Mouse (Mus musculus) limb, embryonic 13.5 days (tissue): ENCODE measurements around the gene Ntn3. TPM values are rescaled to one million over a fixed set of nuclear protein-coding genes. Genes with fewer than 3 reads are reported as not detected.

Experiments used
- ATAC-seq: fragments of 200-750 bp; cut with Nextera tagmentation; 2 replicates; pipeline ENCODE4 v1.8.0; 2017; ENCODE audit warnings: low read depth, moderate number of reproducible peaks, moderate TSS enrichment; ENCODE audit not compliant: low FRiP score
- H3K27ac ChIP-seq: fragments of 300-500 bp; sonication (generic); 2 replicates; pipeline ENCODE4 v1.5.1; 2015; ENCODE audit warnings: inconsistent platforms, mild to moderate bottlenecking, moderate library complexity
- H3K27me3 ChIP-seq: fragments of 300-500 bp; sonication (generic); 2 replicates; pipeline ENCODE4 v1.6.1; 2015; ENCODE audit warnings: mild to moderate bottlenecking, inconsistent platforms
- H3K36me3 ChIP-seq: fragments of 300-500 bp; sonication (generic); 2 replicates; pipeline ENCODE4 v1.6.1; 2015; ENCODE audit warnings: inconsistent platforms, mild to moderate bottlenecking, moderate library complexity
- H3K4me1 ChIP-seq: fragments of 300-500 bp; sonication (generic); 2 replicates; pipeline ENCODE4 v1.6.1; 2015; ENCODE audit warnings: inconsistent platforms
- H3K4me2 ChIP-seq: fragments of 300-500 bp; sonication (generic); replicated peaks from 2 replicates; pipeline ENCODE4 v1.6.1; 2015; ENCODE audit warnings: inconsistent platforms, mild to moderate bottlenecking, moderate library complexity
- H3K4me3 ChIP-seq: fragments of 300-500 bp; sonication (generic); 2 replicates; pipeline ENCODE4 v1.5.1; 2015; ENCODE audit warnings: moderate library complexity, mild to moderate bottlenecking, inconsistent platforms
- H3K9ac ChIP-seq: fragments of 300-500 bp; sonication (generic); 2 replicates; pipeline ENCODE4 v1.6.1; 2015; ENCODE audit warnings: mild to moderate bottlenecking, inconsistent platforms
- H3K9me3 ChIP-seq: fragments of 300-500 bp; sonication (generic); 2 replicates; pipeline ENCODE4 v1.6.1; 2016; ENCODE audit warnings: inconsistent platforms
- WGBS: fragments of 180-500 bp; shearing (Covaris S2); methylation state at CpG from one replicate; pipeline ENCODE4 v1.1.7; 2015; 5-methylcytosine and 5-hydroxymethylcytosine counted together
- polyA plus RNA-seq: library from polyadenylated mRNA; unstranded; fragments of >200 nt; fragmentation: Nextera tagmentation; extraction: Ambion mirVana; gene quantifications from 2 replicates; pipeline ENCODE4 v1.2.1, GENCODE M21; 2015

Ntn3 gene
- 14.5 and 14.9 TPM in 2 replicates for polyA plus RNA-seq

- H3K27me3 ChIP-seq: no peaks in the 10 kb centered on the region
- peak within 1 kb of the TSS; percentile 98 for H3K4me2 ChIP-seq
- H3K27ac ChIP-seq: peak within 1 kb of the TSS; percentile 97
- peak within 1 kb of the TSS; percentile 88 for H3K9ac ChIP-seq
- H3K4me1 ChIP-seq: peaks cover 71% of the 10 kb centered on the region
- H3K9me3 ChIP-seq: no peaks in the 10 kb centered on the region
- 0 out of 2 replicates have a peak, but pooled peaks cover under 1% of the 10 kb centered on the region for H3K36me3 ChIP-seq
- peak; percentile 86 for ATAC-seq
- under 1% methylated on average over 38 of the region's 43 CpGs for WGBS
- H3K4me3 ChIP-seq: peak within 1 kb of the TSS; percentile 69
Measured at GRCm38 (mm10) chr17:24209043-24209915, at the start of gene Ntn3. Gene Ntn3 (minus strand): TSS chr17:24209531.

GRCm38 (mm10) chr17:24258981-24259380 lies 49.6 kb upstream of the Ntn3 start:
- H3K4me1 ChIP-seq: peaks cover 7% of the 10 kb centered on the region
- no peaks in the 10 kb centered on the region for H3K27me3 ChIP-seq
- H3K36me3 ChIP-seq: no peaks in the 10 kb centered on the region
- no peak overlapping the region for H3K4me3 ChIP-seq
- H3K4me2 ChIP-seq: no peak overlapping the region
- 68% methylated on average over 4 of the region's 4 CpGs for WGBS
- no peak overlapping the region for H3K9ac ChIP-seq
- no peak overlapping the region for H3K27ac ChIP-seq
- H3K9me3 ChIP-seq: no peaks in the 10 kb centered on the region; the same call in 1 of the 2 replicates
- ATAC-seq: no peak

GRCm38 (mm10) chr17:24252329-24252728 lies 43.0 kb upstream of the Ntn3 start:
- H3K4me2 ChIP-seq: peak overlapping the region; percentile 78

GRCm38 (mm10) chr17:24251320-24252069 lies 42.2 kb upstream of the Ntn3 start, which contains the start of gene Ccnf:
Gene Ccnf (minus strand): TSS chr17:24251484.
- peak; percentile 100 for ATAC-seq
- Histone ChIP-seq H3K4me2 (peak within 1 kb of the TSS; percentile 78), H3K9me3 (no peaks in the 10 kb centered on the region), H3K36me3 (peaks cover 28% of the 10 kb centered on the region), H3K4me1 (peaks cover 19% of the 10 kb centered on the region), H3K4me3 (peak within 1 kb of the TSS; percentile 76), H3K27ac (peak within 1 kb of the TSS; percentile 85), H3K9ac (peak within 1 kb of the TSS; percentile 84), H3K27me3 (no peaks in the 10 kb centered on the region)
- under 1% methylated on average over 48 of the region's 48 CpGs for WGBS

More at GRCm38 (mm10) chr17:24252329-24252728, 43.0 kb upstream of the Ntn3 start:
- Histone ChIP-seq H3K36me3 (peaks cover 19% of the 10 kb centered on the region), H3K9me3 (no peaks in the 10 kb centered on the region), H3K27ac (no peak overlapping the region), H3K9ac (peak overlapping the region; percentile 84; the same call in 1 of the 2 replicates), H3K4me1 (peaks cover 19% of the 10 kb centered on the region), H3K27me3 (no peaks in the 10 kb centered on the region), H3K4me3 (peak overlapping the region; percentile 76; the same call in 1 of the 2 replicates)
- 96% methylated on average over 2 of the region's 2 CpGs for WGBS
- no peak for ATAC-seq

GRCm38 (mm10) chr17:24250988-24251319 lies 41.6 kb upstream of the Ntn3 start:
- under 1% methylated on average over 32 of the region's 32 CpGs for WGBS
- Histone ChIP-seq H3K27ac (peak overlapping the region; percentile 77), H3K4me2 (peak overlapping the region; percentile 78), H3K9ac (peak overlapping the region; percentile 80), H3K4me1 (peaks cover 19% of the 10 kb centered on the region), H3K36me3 (peaks cover 32% of the 10 kb centered on the region), H3K9me3 (no peaks in the 10 kb centered on the region), H3K4me3 (peak overlapping the region; percentile 76), H3K27me3 (no peaks in the 10 kb centered on the region)
- no peak for ATAC-seq

- Histone ChIP-seq H3K36me3 (peaks cover 49% of the 10 kb centered on the region), H3K9ac (no peak overlapping the region), H3K27me3 (no peaks in the 10 kb centered on the region), H3K4me2 (no peak overlapping the region), H3K4me3 (no peak overlapping the region), H3K4me1 (peaks cover 19% of the 10 kb centered on the region), H3K27ac (no peak overlapping the region), H3K9me3 (peaks cover 9% of the 10 kb centered on the region)
- no peak for ATAC-seq
- WGBS: 95% methylated on average over 2 of the region's 2 CpGs
Measured at GRCm38 (mm10) chr17:24248641-24249040, 39.3 kb upstream of the Ntn3 start.

- WGBS: 98% methylated on average over 8 of the region's 8 CpGs
- Histone ChIP-seq H3K4me3 (no peak overlapping the region), H3K36me3 (peaks cover 93% of the 10 kb centered on the region), H3K4me1 (0 out of 2 replicates have a peak, but pooled peaks cover under 1% of the 10 kb centered on the region), H3K27ac (no peak overlapping the region), H3K9me3 (peaks cover 11% of the 10 kb centered on the region), H3K9ac (no peak overlapping the region), H3K27me3 (no peaks in the 10 kb centered on the region), H3K4me2 (no peak overlapping the region)
- ATAC-seq: no peak
Measured at GRCm38 (mm10) chr17:24244061-24244460, 34.7 kb upstream of the Ntn3 start.

GRCm38 (mm10) chr17:24243311-24243969 lies 34.1 kb upstream of the Ntn3 start:
- Histone ChIP-seq H3K4me1 (no peaks in the 10 kb centered on the region), H3K4me3 (no peak overlapping the region), H3K9me3 (peaks cover 11% of the 10 kb centered on the region), H3K27me3 (no peaks in the 10 kb centered on the region), H3K9ac (no peak overlapping the region), H3K4me2 (no peak overlapping the region), H3K36me3 (peaks cover 93% of the 10 kb centered on the region), H3K27ac (no peak overlapping the region)
- ATAC-seq: no peak
- whole genome bisulfite sequencing: 89% methylated on average over 4 of the region's 4 CpGs

GRCm38 (mm10) chr17:24236921-24237320 lies 27.6 kb upstream of the Ntn3 start:
- no peaks in the 10 kb centered on the region for H3K27me3 ChIP-seq
- no peaks in the 10 kb centered on the region for H3K9me3 ChIP-seq
- H3K27ac ChIP-seq: no peak overlapping the region
- no peak overlapping the region for H3K4me2 ChIP-seq
- no peak for ATAC-seq
- H3K36me3 ChIP-seq: peaks cover 100% of the 10 kb centered on the region
- H3K9ac ChIP-seq: no peak overlapping the region
- H3K4me1 ChIP-seq: no peaks in the 10 kb centered on the region
- 91% methylated on average over 7 of the region's 7 CpGs for WGBS
- no peak overlapping the region for H3K4me3 ChIP-seq

GRCm38 (mm10) chr17:24236479-24236878 lies 27.1 kb upstream of the Ntn3 start:
- 98% methylated on average over 1 of the region's 1 CpGs for WGBS

GRCm38 (mm10) chr17:24227941-24228340 lies 18.6 kb upstream of the Ntn3 start:
- Histone ChIP-seq H3K4me2 (no peak overlapping the region), H3K4me1 (no peaks in the 10 kb centered on the region), H3K9ac (no peak overlapping the region), H3K27me3 (no peaks in the 10 kb centered on the region), H3K4me3 (no peak overlapping the region), H3K9me3 (no peaks in the 10 kb centered on the region), H3K36me3 (peaks cover 96% of the 10 kb centered on the region), H3K27ac (no peak overlapping the region)
- WGBS: 77% methylated on average over 7 of the region's 7 CpGs
- ATAC-seq: no peak

More at GRCm38 (mm10) chr17:24236479-24236878, 27.1 kb upstream of the Ntn3 start:
- no peaks in the 10 kb centered on the region for H3K27me3 ChIP-seq
- H3K4me2 ChIP-seq: no peak overlapping the region
- H3K9me3 ChIP-seq: no peaks in the 10 kb centered on the region
- H3K27ac ChIP-seq: no peak overlapping the region
- no peak for ATAC-seq
- H3K36me3 ChIP-seq: peaks cover 100% of the 10 kb centered on the region
- H3K4me3 ChIP-seq: no peak overlapping the region
- H3K4me1 ChIP-seq: no peaks in the 10 kb centered on the region
- H3K9ac ChIP-seq: no peak overlapping the region
